Mouse (Mus musculus) natural killer cell, adult 2 months (primary cell): ENCODE results near the gene Ripk1.
A peak's percentile ranks its signal among the peaks of the same experiment; 100 is the strongest.

ENCODE experiments used
- DNase-seq, 2 experiments: peaks; one replicate each; pipeline ENCODE4 v3.0.0; 2022; ENCODE audit warnings: low spot score in 2 of 2

The Ripk1 gene

GRCm38 (mm10) chr13:34077492-34078271, 75.5 kb downstream of the Ripk1 start, which contains the start of gene Tubb2a:
TSS of gene Tubb2a (minus strand) at chr13:34078007.
- DNase-seq: peak; percentile 90 to 92

- DNase-seq: peak; percentile 11 to 46
Observed at GRCm38 (mm10) chr13:34078500-34079280, 76.5 kb downstream of the Ripk1 start.

GRCm38 (mm10) chr13:34079801-34080200, 77.6 kb downstream of the Ripk1 start:
- DNase-seq: no peak

- DNase-seq: no peak
Observed at GRCm38 (mm10) chr13:34081926-34082325, 79.8 kb downstream of the Ripk1 start.

GRCm38 (mm10) chr13:34084026-34084750, 82.0 kb downstream of the Ripk1 start:
- no peak for DNase-seq
